Mouse (Mus musculus) stomach, postnatal 0 days (tissue): ENCODE results near the gene Rarb.

Experiments
- CTCF ChIP-seq: IDR thresholded peaks from 2 replicates; pipeline ENCODE4 v1.5.1; 2016; ENCODE audit warnings: antibody characterized with exemption, low read depth, mild to moderate bottlenecking, moderate library complexity
- EP300 ChIP-seq: optimal IDR thresholded peaks from 2 replicates; pipeline ENCODE3; 2016; ENCODE audit warnings: antibody characterized with exemption

DNA sequence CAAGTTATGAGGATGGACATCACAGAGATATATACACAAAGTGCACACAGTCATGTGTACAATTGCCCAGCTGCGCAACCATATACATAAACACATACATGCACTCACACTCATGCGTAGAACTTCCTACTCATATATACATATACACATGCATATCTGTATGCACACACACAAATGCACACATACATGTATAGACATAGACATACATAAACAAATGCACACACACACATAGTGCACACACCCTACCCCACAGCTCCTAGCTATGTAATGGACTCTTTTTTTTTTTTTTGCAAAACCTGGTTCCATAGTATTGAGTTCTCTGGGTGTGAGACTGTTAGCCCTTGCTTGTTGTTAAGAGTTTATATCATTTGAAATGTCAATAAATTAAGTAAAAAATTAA is 21.2 kb upstream of the Rarb start:
- no peak for TF ChIP-seq CTCF
- TF ChIP-seq EP300: no peak
